Mouse (Mus musculus): ENCODE results near the gene Gm5294. TPM values are rescaled to one million over a fixed set of nuclear protein-coding genes. Genes with fewer than 3 reads are reported as not detected.

Gm5294 gene
- polyA plus RNA-seq, 1 experiment from 2014 or later, result 0.93 TPM

GRCm38 (mm10) chr5:138857010-138857617, 37.2 kb downstream of the Gm5294 start:
- Histone ChIP-seq H3K9me3 (ENCODE audit: control insufficient read depth, low read length) (no peaks in the 10 kb centered on the region), H3K9ac (ENCODE audit: low read depth, low read length) (no peak overlapping the region), H3K4me3 (ENCODE audit: low read length) (no peak overlapping the region), H3K4me1 (ENCODE audit: control insufficient read depth, insufficient read depth, low read depth, low read length) (no peaks in the 10 kb centered on the region), H3K4me2 (ENCODE audit: low read length) (no peak overlapping the region), H3K27ac (ENCODE audit: low read depth, low read length) (no peak overlapping the region), H3K36me3 (ENCODE audit: control insufficient read depth, insufficient read depth, low read length) (no peaks in the 10 kb centered on the region), H3K27me3 (replicated peaks; ENCODE audit: control insufficient read depth, insufficient read depth, low read length) (no peaks in the 10 kb centered on the region)
- peak; percentile 60; the same call in 1 of the 2 replicates for ATAC-seq
- 33% methylated on average over 9 of the region's 9 CpGs for WGBS

GRCm38 (mm10) chr5:138857811-138858251, 38.0 kb downstream of the Gm5294 start:
- H3K4me1 ChIP-seq (ENCODE audit: control insufficient read depth, insufficient read depth, low read depth, low read length), result no peaks in the 10 kb centered on the region
- no peaks in the 10 kb centered on the region for H3K27me3 ChIP-seq (replicated peaks; ENCODE audit: control insufficient read depth, insufficient read depth, low read length)
- H3K4me2 ChIP-seq (ENCODE audit: low read length), result no peak overlapping the region
- H3K9me3 ChIP-seq (ENCODE audit: control insufficient read depth, low read length), result no peaks in the 10 kb centered on the region
- H3K27ac ChIP-seq (ENCODE audit: low read depth, low read length), result no peak overlapping the region
- no peaks in the 10 kb centered on the region for H3K36me3 ChIP-seq (ENCODE audit: control insufficient read depth, insufficient read depth, low read length)
- H3K4me3 ChIP-seq (ENCODE audit: low read length), result no peak overlapping the region
- WGBS, result 61% methylated on average over 13 of the region's 13 CpGs
- no peak for ATAC-seq
- H3K9ac ChIP-seq (ENCODE audit: low read depth, low read length), result no peak overlapping the region

- H3K4me1 ChIP-seq (ENCODE audit: control insufficient read depth, insufficient read depth, low read depth, low read length), result no peaks in the 10 kb centered on the region
- H3K9ac ChIP-seq (ENCODE audit: low read depth, low read length), result no peak overlapping the region
- no peaks in the 10 kb centered on the region for H3K27me3 ChIP-seq (replicated peaks; ENCODE audit: control insufficient read depth, insufficient read depth, low read length)
- H3K36me3 ChIP-seq (ENCODE audit: control insufficient read depth, insufficient read depth, low read length), result no peaks in the 10 kb centered on the region
- no peak overlapping the region for H3K4me3 ChIP-seq (ENCODE audit: low read length)
- no peak overlapping the region for H3K27ac ChIP-seq (ENCODE audit: low read depth, low read length)
- peak; percentile 68; the same call in 1 of the 2 replicates for ATAC-seq
- H3K4me2 ChIP-seq (ENCODE audit: low read length), result no peak overlapping the region
- whole genome bisulfite sequencing, result 55% methylated on average over 7 of the region's 7 CpGs
- H3K9me3 ChIP-seq (ENCODE audit: control insufficient read depth, low read length), result no peaks in the 10 kb centered on the region
Measured at GRCm38 (mm10) chr5:138863681-138864146, 43.8 kb downstream of the Gm5294 start.

- Histone ChIP-seq H3K9me3 (ENCODE audit: control insufficient read depth, low read length) (no peaks in the 10 kb centered on the region), H3K4me3 (ENCODE audit: low read length) (no peak overlapping the region), H3K27me3 (replicated peaks; ENCODE audit: control insufficient read depth, insufficient read depth, low read length) (no peaks in the 10 kb centered on the region), H3K36me3 (ENCODE audit: control insufficient read depth, insufficient read depth, low read length) (no peaks in the 10 kb centered on the region), H3K4me1 (ENCODE audit: control insufficient read depth, insufficient read depth, low read depth, low read length) (no peaks in the 10 kb centered on the region), H3K9ac (ENCODE audit: low read depth, low read length) (no peak overlapping the region), H3K4me2 (ENCODE audit: low read length) (no peak overlapping the region), H3K27ac (ENCODE audit: low read depth, low read length) (no peak overlapping the region)
- ATAC-seq, result 0 out of 2 replicates have a peak, but pooled peaks have one; percentile 14
Measured at GRCm38 (mm10) chr5:138864166-138864565, 44.3 kb downstream of the Gm5294 start.

- Histone ChIP-seq H3K9ac (ENCODE audit: low read depth, low read length) (no peak overlapping the region), H3K9me3 (ENCODE audit: control insufficient read depth, low read length) (no peaks in the 10 kb centered on the region), H3K4me1 (ENCODE audit: control insufficient read depth, insufficient read depth, low read depth, low read length) (no peaks in the 10 kb centered on the region), H3K27ac (ENCODE audit: low read depth, low read length) (no peak overlapping the region), H3K4me2 (ENCODE audit: low read length) (no peak overlapping the region), H3K4me3 (ENCODE audit: low read length) (no peak overlapping the region), H3K27me3 (replicated peaks; ENCODE audit: control insufficient read depth, insufficient read depth, low read length) (no peaks in the 10 kb centered on the region), H3K36me3 (ENCODE audit: control insufficient read depth, insufficient read depth, low read length) (no peaks in the 10 kb centered on the region)
- WGBS, result 42% methylated on average over 7 of the region's 7 CpGs
- no peak for ATAC-seq
Measured at GRCm38 (mm10) chr5:138864880-138865279, 45.0 kb downstream of the Gm5294 start.

GRCm38 (mm10) chr5:138865637-138866036, 45.8 kb downstream of the Gm5294 start:
- 73% methylated on average over 4 of the region's 4 CpGs for WGBS

More at GRCm38 (mm10) chr5:138865637-138866036, 45.8 kb downstream of the Gm5294 start:
- H3K27me3 ChIP-seq (replicated peaks; ENCODE audit: control insufficient read depth, insufficient read depth, low read length), result no peaks in the 10 kb centered on the region
- no peak overlapping the region for H3K4me2 ChIP-seq (ENCODE audit: low read length)
- H3K4me1 ChIP-seq (ENCODE audit: control insufficient read depth, insufficient read depth, low read depth, low read length), result no peaks in the 10 kb centered on the region
- no peak overlapping the region for H3K27ac ChIP-seq (ENCODE audit: low read depth, low read length)
- no peaks in the 10 kb centered on the region for H3K36me3 ChIP-seq (ENCODE audit: control insufficient read depth, insufficient read depth, low read length)
- H3K9me3 ChIP-seq (ENCODE audit: control insufficient read depth, low read length), result no peaks in the 10 kb centered on the region
- no peak overlapping the region for H3K9ac ChIP-seq (ENCODE audit: low read depth, low read length)
- ATAC-seq, result no peak
- no peak overlapping the region for H3K4me3 ChIP-seq (ENCODE audit: low read length)

Other genes starting within 250 kb of the Gm5294 start
- 65.2 and 69.4 TPM in 2 replicates for gene Zfp68, start 200.3 kb upstream of the Gm5294 start, polyA plus RNA-seq (2015; fragmentation: Nextera tagmentation; extraction: Ambion mirVana)
- gene A430033K04Rik, start 197.2 kb upstream of the Gm5294 start, polyA plus RNA-seq (2015; fragmentation: Nextera tagmentation; extraction: Ambion mirVana), result 19.2 and 20.6 TPM in 2 replicates
- gene Fam20c, start 65.6 kb upstream of the Gm5294 start, polyA plus RNA-seq (2015; fragmentation: Nextera tagmentation; extraction: Ambion mirVana), result 44.0 and 48.9 TPM in 2 replicates
- 26.2 and 33.4 TPM in 2 replicates for gene Pdgfa, start 177.3 kb downstream of the Gm5294 start, polyA plus RNA-seq (2015; fragmentation: Nextera tagmentation; extraction: Ambion mirVana)

All from hindbrain, embryonic 16.5 days (tissue).